Mouse (Mus musculus): Measurements from ENCODE around the gene Itgb5.

Itgb5 gene

GRCm38 (mm10) chr16:33878041-33878783, 48.7 kb downstream of the Itgb5 start:
- DNase-seq (ENCODE audit: low read depth) = no peak

GRCm38 (mm10) chr16:33879031-33879430, 49.6 kb downstream of the Itgb5 start:
- DNase-seq (ENCODE audit: low read depth) = no peak

- DNase-seq (ENCODE audit: low read depth) = no peak
These were observed 50.1 kb downstream of the Itgb5 start for GRCm38 (mm10) chr16:33879556-33879955.

- DNase-seq (ENCODE audit: low read depth) = no peak
These were observed 51.3 kb downstream of the Itgb5 start for GRCm38 (mm10) chr16:33880765-33881164.

- DNase-seq (ENCODE audit: low read depth) = no peak
These were observed 53.1 kb downstream of the Itgb5 start for GRCm38 (mm10) chr16:33882540-33882939.

- no peak for DNase-seq (ENCODE audit: low read depth)
These were observed 53.8 kb downstream of the Itgb5 start for GRCm38 (mm10) chr16:33883046-33883975.

GRCm38 (mm10) chr16:33884201-33884600, 54.7 kb downstream of the Itgb5 start:
- DNase-seq (ENCODE audit: low read depth) = no peak

GRCm38 (mm10) chr16:33885021-33885471, 55.6 kb downstream of the Itgb5 start:
- DNase-seq (ENCODE audit: low read depth) = no peak

GRCm38 (mm10) chr16:33885671-33886328, 56.3 kb downstream of the Itgb5 start:
- DNase-seq (ENCODE audit: low read depth) = no peak

GRCm38 (mm10) chr16:33886665-33887064, 57.2 kb downstream of the Itgb5 start:
- DNase-seq (ENCODE audit: low read depth) = no peak

- DNase-seq (ENCODE audit: low read depth) = no peak
These were observed 58.5 kb downstream of the Itgb5 start for GRCm38 (mm10) chr16:33887981-33888380.

- DNase-seq (ENCODE audit: low read depth) = no peak
These were observed 59.6 kb downstream of the Itgb5 start for GRCm38 (mm10) chr16:33889000-33889607.

- DNase-seq (ENCODE audit: low read depth) = no peak
These were observed 61.6 kb downstream of the Itgb5 start for GRCm38 (mm10) chr16:33891099-33891498.

GRCm38 (mm10) chr16:33891561-33892281, 62.3 kb downstream of the Itgb5 start:
- no peak for DNase-seq (ENCODE audit: low read depth)

- no peak for DNase-seq (ENCODE audit: low read depth)
These were observed 63.1 kb downstream of the Itgb5 start for GRCm38 (mm10) chr16:33892539-33892938.

GRCm38 (mm10) chr16:33893796-33894195, 64.3 kb downstream of the Itgb5 start:
- DNase-seq (ENCODE audit: low read depth) = no peak

GRCm38 (mm10) chr16:33894449-33894848, 65.0 kb downstream of the Itgb5 start:
- no peak for DNase-seq (ENCODE audit: low read depth)

- DNase-seq (ENCODE audit: low read depth) = no peak
These were observed 66.2 kb downstream of the Itgb5 start for GRCm38 (mm10) chr16:33895690-33896089.

GRCm38 (mm10) chr16:33896801-33897200, 67.3 kb downstream of the Itgb5 start:
- no peak for DNase-seq (ENCODE audit: low read depth)

GRCm38 (mm10) chr16:33903664-33904441, 74.4 kb downstream of the Itgb5 start:
- no peak for DNase-seq (ENCODE audit: low read depth)

Measured in c-Kit-positive CD71-positive TER-119-negative erythroid progenitor cells, embryonic 14.5 days (primary cell).